Mouse (Mus musculus) liver, embryonic 14.5 days (tissue): ENCODE measurements around the gene Sgf29. TPM values are rescaled to one million over a fixed set of nuclear protein-coding genes. Genes with fewer than 3 reads are reported as not detected.

ENCODE experiments used
- ATAC-seq: fragments of 200-750 bp; cut with Nextera tagmentation; 2 replicates; pipeline ENCODE4 v1.8.0; 2017; ENCODE audit warnings: moderate number of reproducible peaks, mild to moderate bottlenecking, moderate library complexity; ENCODE audit not compliant: insufficient read depth
- DNase-seq, 3 experiments: peaks; one replicate each; pipeline ENCODE4 v3.0.0-alpha.2; 2012 to 2013; ENCODE audit warnings: low read depth in 3 of 3, low spot score in 3 of 3
- H3K27ac ChIP-seq: fragments of 300-500 bp; sonication (generic); 2 replicates; pipeline ENCODE4 v1.5.1; 2014; ENCODE audit warnings: moderate library complexity, mild to moderate bottlenecking, control low read depth, inconsistent platforms
- H3K27me3 ChIP-seq: fragments of 300-500 bp; sonication (generic); 2 replicates; pipeline ENCODE4 v1.6.1; 2014; ENCODE audit warnings: mild to moderate bottlenecking, low read length, moderate library complexity; ENCODE audit not compliant: control insufficient read depth, insufficient read depth
- H3K36me3 ChIP-seq: fragments of 300-500 bp; sonication (generic); replicated peaks from 2 replicates; pipeline ENCODE4 v1.6.1; 2014; ENCODE audit warnings: low read depth; ENCODE audit not compliant: control insufficient read depth, insufficient read depth
- H3K4me1 ChIP-seq, 2 experiments: fragments of 200-500 bp in 1 of 2; fragments of 300-500 bp in 1 of 2; sonication (generic) in 1 of 2; replicated peaks; 2 replicates each; pipeline ENCODE4 v1.6.1; 2012 to 2014; ENCODE audit warnings: antibody characterized with exemption in 1 of 2, inconsistent platforms in 1 of 2, low read length in 1 of 2; ENCODE audit not compliant: control insufficient read depth in 2 of 2, insufficient read depth in 2 of 2
- H3K4me2 ChIP-seq: fragments of 300-500 bp; sonication (generic); 2 replicates; pipeline ENCODE4 v1.6.1; 2014; ENCODE audit warnings: low read depth, mild to moderate bottlenecking, control low read depth, moderate library complexity
- H3K4me3 ChIP-seq, 2 experiments: fragments of 200-500 bp in 1 of 2; fragments of 300-500 bp in 1 of 2; sonication (generic) in 1 of 2; 2 replicates each; pipeline ENCODE4 v1.5.1; 2012 to 2014; ENCODE audit warnings: low read depth in 2 of 2, low read length in 2 of 2, mild to moderate bottlenecking in 2 of 2, control low read depth in 1 of 2, inconsistent platforms in 1 of 2, moderate library complexity in 1 of 2; ENCODE audit not compliant: insufficient read depth in 1 of 2
- H3K9ac ChIP-seq: fragments of 300-500 bp; sonication (generic); replicated peaks from 2 replicates; pipeline ENCODE4 v1.6.1; 2014; ENCODE audit warnings: mild to moderate bottlenecking, control low read depth, moderate library complexity
- H3K9me3 ChIP-seq: fragments of 300-500 bp; sonication (generic); 2 replicates; pipeline ENCODE4 v1.6.1; 2016; ENCODE audit warnings: low read length, mixed read lengths; ENCODE audit not compliant: control insufficient read depth
- CTCF ChIP-seq: IDR thresholded peaks from 2 replicates; pipeline ENCODE4 v1.5.1; 2016; ENCODE audit warnings: antibody characterized with exemption, low read depth, control low read depth
- EP300 ChIP-seq: IDR thresholded peaks from 2 replicates; pipeline ENCODE4 v1.6.1; 2016; ENCODE audit warnings: antibody characterized with exemption, low read depth
- WGBS: fragments of 180-500 bp; shearing (Covaris S2); extraction: QIAGEN DNeasy Blood & Tissue Kit; methylation state at CpG from one replicate; pipeline ENCODE4 v1.1.7; 2014; ENCODE audit not compliant: insufficient replicate concordance; 5-methylcytosine and 5-hydroxymethylcytosine counted together
- polyA plus RNA-seq, 2 experiments: library from polyadenylated mRNA; depleted of rRNA in 1 of 2; stranded (reverse) in 1 of 2; unstranded in 1 of 2; fragments of >200 nt; fragmentation: Nextera tagmentation in 1 of 2; extraction: Ambion mirVana in 1 of 2; gene quantifications; 2 replicates each; pipeline versions ENCODE4 v1.2.1 to v1.2.3; 2012 to 2014

Sgf29 gene
- polyA plus RNA-seq, 2 experiments: 23.6 to 24.7 TPM

DNA sequence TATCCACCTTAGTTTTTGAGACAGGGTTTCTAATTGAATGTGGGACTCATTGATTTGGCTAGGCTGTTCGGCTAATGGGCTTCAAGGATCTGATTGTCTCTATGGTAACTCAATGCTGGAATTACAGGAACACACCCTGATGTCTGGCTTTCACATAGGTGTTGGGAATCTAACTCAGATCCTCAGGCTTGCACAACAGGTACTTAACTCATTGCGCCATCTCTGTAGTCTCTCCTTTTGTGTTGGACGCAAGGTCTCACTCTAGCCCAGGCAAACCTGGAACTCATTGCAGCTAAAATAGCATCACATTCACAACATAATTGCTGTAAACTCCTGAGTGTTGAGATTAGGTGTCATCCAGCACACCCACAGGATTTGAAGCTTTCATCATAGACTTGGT, 21.0 kb downstream of the Sgf29 start:
- no peaks in the 10 kb centered on the region for H3K27me3 ChIP-seq
- DNase-seq: no peak
- H3K4me3 ChIP-seq: no peak overlapping the region
- 0 out of 4 replicates have a peak, but pooled peaks cover 0 to 3% of the 10 kb centered on the region in 2 experiments for H3K4me1 ChIP-seq
- H3K9me3 ChIP-seq: no peaks in the 10 kb centered on the region
- H3K27ac ChIP-seq: no peak overlapping the region
- no peak overlapping the region for H3K4me2 ChIP-seq
- WGBS: 82% methylated on average over 3 of the region's 3 CpGs
- TF ChIP-seq EP300 (no peak), CTCF (no peak)
- ATAC-seq: no peak
- peaks cover 16% of the 10 kb centered on the region for H3K36me3 ChIP-seq
- H3K9ac ChIP-seq: no peak overlapping the region

- Histone ChIP-seq H3K4me1 (0 out of 4 replicates have a peak, but pooled peaks cover 0 to 3% of the 10 kb centered on the region in 2 experiments), H3K36me3 (no peaks in the 10 kb centered on the region; the same call in none of the 2 replicates)
Observed at GRCm38 (mm10) chr7:126672111-126672510, 23.0 kb downstream of the Sgf29 start.

DNA sequence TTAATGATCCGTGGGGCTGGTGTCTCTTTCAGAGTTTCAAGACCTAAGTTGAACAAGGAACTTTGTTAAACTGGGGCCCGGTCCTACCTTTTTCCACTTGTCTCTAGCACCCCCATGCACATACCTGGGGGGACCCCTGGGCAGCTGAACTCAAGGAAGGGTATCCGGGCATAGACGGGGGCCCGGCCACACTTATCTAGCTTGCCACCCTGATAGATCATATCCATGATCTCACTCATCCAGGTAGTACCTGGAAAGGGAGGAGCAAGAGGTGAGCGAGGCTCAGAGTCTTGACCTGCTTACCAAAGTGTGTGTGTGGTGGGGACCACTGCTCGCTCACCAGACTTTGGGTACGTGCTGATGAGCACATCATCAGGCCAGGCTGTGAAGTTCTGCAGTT, 26.0 kb downstream of the Sgf29 start:
- no peak overlapping the region for H3K4me3 ChIP-seq
- H3K27me3 ChIP-seq: no peaks in the 10 kb centered on the region

More at GRCm38 (mm10) chr7:126672111-126672510, 23.0 kb downstream of the Sgf29 start:
- Histone ChIP-seq H3K27ac (no peak overlapping the region), H3K27me3 (no peaks in the 10 kb centered on the region), H3K4me2 (no peak overlapping the region), H3K4me3 (no peak overlapping the region), H3K9me3 (no peaks in the 10 kb centered on the region), H3K9ac (no peak overlapping the region)
- DNase-seq (no peak), ATAC-seq (no peak)
- TF ChIP-seq CTCF: no peak
- TF ChIP-seq EP300: no peak
- WGBS: 82% methylated on average over 9 of the region's 9 CpGs

DNA sequence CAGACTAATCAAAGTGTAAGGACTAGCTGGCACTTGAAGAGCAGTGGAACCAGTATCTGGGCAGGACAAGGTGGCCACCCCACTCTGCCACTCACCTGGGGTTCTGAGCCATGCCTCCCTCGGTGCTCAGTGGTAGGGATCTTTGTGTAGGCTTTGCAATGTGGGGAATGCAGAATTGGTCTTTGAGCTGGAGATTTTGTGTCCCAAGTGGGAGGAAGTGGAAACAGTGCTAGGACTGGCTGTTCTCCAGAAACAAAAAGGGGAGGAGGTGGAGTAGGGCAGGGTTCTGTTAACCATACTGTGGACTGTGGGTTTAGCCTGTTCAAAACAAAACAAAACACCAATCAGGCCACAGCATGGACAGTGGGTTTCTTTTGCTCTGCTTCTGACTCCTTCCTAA, 27.1 kb downstream of the Sgf29 start, which contains the start of gene Sult1a1:
Gene Sult1a1 (minus strand): TSS at position 226 of the 400 bp plus-strand sequence.
- no peak for DNase-seq
- Histone ChIP-seq H3K27ac (peak within 1 kb of the TSS; percentile 27), H3K9me3 (no peaks in the 10 kb centered on the region), H3K4me3 (no peak within 1 kb of the TSS), H3K4me2 (no peak within 1 kb of the TSS; the same call in 1 of the 2 replicates), H3K27me3 (no peaks in the 10 kb centered on the region), H3K36me3 (no peaks in the 10 kb centered on the region; the same call in 1 of the 2 replicates), H3K4me1 (peaks cover 0 to 2% of the 10 kb centered on the region in 2 experiments; a peak in 1 of 4 replicates), H3K9ac (no peak within 1 kb of the TSS)
- TF ChIP-seq EP300 (no peak), CTCF (no peak)
- ATAC-seq: no peak
- WGBS: 67% methylated on average over 1 of the region's 1 CpGs

More for the DNA sequence above, 26.0 kb downstream of the Sgf29 start:
- TF ChIP-seq CTCF (no peak), EP300 (no peak)
- WGBS: 79% methylated on average over 8 of the region's 8 CpGs
- H3K9me3 ChIP-seq: no peaks in the 10 kb centered on the region
- H3K36me3 ChIP-seq: no peaks in the 10 kb centered on the region; the same call in 1 of the 2 replicates
- DNase-seq (no peak), ATAC-seq (no peak)
- H3K4me1 ChIP-seq: peaks cover 0 to 2% of the 10 kb centered on the region in 2 experiments; a peak in 1 of 4 replicates
- H3K27ac ChIP-seq: no peak overlapping the region
- H3K4me2 ChIP-seq: no peak overlapping the region
- no peak overlapping the region for H3K9ac ChIP-seq

GRCm38 (mm10) chr7:126676631-126677220, 27.6 kb downstream of the Sgf29 start:
- Histone ChIP-seq H3K9ac (no peak overlapping the region), H3K9me3 (no peaks in the 10 kb centered on the region), H3K4me3 (no peak overlapping the region), H3K27me3 (no peaks in the 10 kb centered on the region), H3K27ac (no peak overlapping the region), H3K36me3 (no peaks in the 10 kb centered on the region; the same call in 1 of the 2 replicates), H3K4me1 (peaks cover 0 to 2% of the 10 kb centered on the region in 2 experiments; a peak in 1 of 4 replicates), H3K4me2 (no peak overlapping the region)
- ATAC-seq (no peak), DNase-seq (no peak)
- WGBS: 72% methylated on average over 4 of the region's 4 CpGs
- TF ChIP-seq EP300 (no peak), CTCF (no peak)
